Mouse (Mus musculus) midbrain, embryonic 16.5 days (tissue): ENCODE results near the gene Gm45808. TPM values are rescaled to one million over a fixed set of nuclear protein-coding genes. Genes with fewer than 3 reads are reported as not detected.
"Not testable (repeated sequence)": the region's sequence is repeated elsewhere in the genome, so short reads cannot be mapped to it uniquely, and the experiment has no call there.

Experiments
- ATAC-seq: fragments of 200-750 bp; cut with Nextera tagmentation; 2 replicates; pipeline ENCODE4 v1.8.0; 2017; ENCODE audit warnings: moderate TSS enrichment
- H3K27ac ChIP-seq: fragments of 300-500 bp; sonication (generic); 2 replicates; pipeline ENCODE4 v1.5.1; 2014; ENCODE audit warnings: mild to moderate bottlenecking, low read length, mixed read lengths
- H3K27me3 ChIP-seq: fragments of 300-500 bp; sonication (generic); 2 replicates; pipeline ENCODE4 v1.6.1; 2014; ENCODE audit warnings: low read depth, low read length, mixed read lengths; ENCODE audit not compliant: control insufficient read depth, insufficient read depth
- H3K36me3 ChIP-seq: fragments of 300-500 bp; sonication (generic); 2 replicates; pipeline ENCODE4 v1.6.1; 2014; ENCODE audit warnings: mild to moderate bottlenecking, low read length, moderate library complexity, mixed read lengths; ENCODE audit not compliant: control insufficient read depth, insufficient read depth
- H3K4me1 ChIP-seq: fragments of 300-500 bp; sonication (generic); 2 replicates; pipeline ENCODE4 v1.6.1; 2014; ENCODE audit warnings: mild to moderate bottlenecking, low read length, mixed read lengths; ENCODE audit not compliant: control insufficient read depth, insufficient read depth
- H3K4me2 ChIP-seq: fragments of 300-500 bp; sonication (generic); 2 replicates; pipeline ENCODE4 v1.6.1; 2014; ENCODE audit warnings: mild to moderate bottlenecking, low read length, mixed read lengths
- H3K4me3 ChIP-seq: fragments of 300-500 bp; sonication (generic); 2 replicates; pipeline ENCODE4 v1.5.1; 2014; ENCODE audit warnings: low read depth, mild to moderate bottlenecking, low read length, moderate library complexity, mixed read lengths
- H3K9ac ChIP-seq: fragments of 300-500 bp; sonication (generic); 2 replicates; pipeline ENCODE4 v1.6.1; 2014; ENCODE audit warnings: low read depth, low read length, mixed read lengths
- H3K9me3 ChIP-seq: fragments of 300-500 bp; sonication (generic); replicated peaks from 2 replicates; pipeline ENCODE4 v1.6.1; 2014; ENCODE audit warnings: mild to moderate bottlenecking, low read length, mixed read lengths; ENCODE audit not compliant: control insufficient read depth, poor library complexity, severe bottlenecking
- WGBS: fragments of 180-500 bp; shearing (Covaris S2); extraction: QIAGEN DNeasy Blood & Tissue Kit; methylation state at CpG from one replicate; pipeline ENCODE4 v1.1.7; 2014; 5-methylcytosine and 5-hydroxymethylcytosine counted together
- polyA plus RNA-seq: library from polyadenylated mRNA; unstranded; fragments of >200 nt; fragmentation: Nextera tagmentation; extraction: Ambion mirVana; gene quantifications from 2 replicates; pipeline ENCODE4 v1.2.1, GENCODE M21; 2015

The Gm45808 gene
- polyA plus RNA-seq, 1 experiment from 2014 or later: not detected

GRCm38 (mm10) chr7:45481374-45481927 is 5.2 kb downstream of the Gm45808 start, which contains the start of gene Tulp2:
Gene Tulp2 (plus strand): TSS chr7:45481877.
- Histone ChIP-seq H3K27me3 (no peaks in the 10 kb centered on the region), H3K9me3 (no peaks in the 10 kb centered on the region), H3K36me3 (no peaks in the 10 kb centered on the region), H3K27ac (no peak within 1 kb of the TSS), H3K4me1 (no peaks in the 10 kb centered on the region), H3K9ac (no peak within 1 kb of the TSS), H3K4me3 (no peak within 1 kb of the TSS), H3K4me2 (no peak within 1 kb of the TSS)
- WGBS: 48% methylated on average over 15 of the region's 15 CpGs
- peak; percentile 83 for ATAC-seq

GRCm38 (mm10) chr7:45480310-45480709 is 6.3 kb downstream of the Gm45808 start:
- ATAC-seq, H3K4me2 ChIP-seq, H3K4me3 ChIP-seq, H3K36me3 ChIP-seq, H3K27ac ChIP-seq, H3K9ac ChIP-seq, H3K9me3 ChIP-seq, H3K4me1 ChIP-seq, H3K27me3 ChIP-seq: not testable (repeated sequence)
- WGBS: 75% methylated on average over 3 of the region's 4 CpGs

- no peaks in the 10 kb centered on the region for H3K27me3 ChIP-seq
- WGBS: 93% methylated on average over 7 of the region's 7 CpGs
- H3K9ac ChIP-seq: no peak overlapping the region
- no peak for ATAC-seq
- H3K36me3 ChIP-seq: no peaks in the 10 kb centered on the region
- H3K4me3 ChIP-seq: no peak overlapping the region
- H3K4me2 ChIP-seq: no peak overlapping the region
- no peaks in the 10 kb centered on the region for H3K9me3 ChIP-seq
- no peak overlapping the region for H3K27ac ChIP-seq
- no peaks in the 10 kb centered on the region for H3K4me1 ChIP-seq
These were observed 7.8 kb downstream of the Gm45808 start for GRCm38 (mm10) chr7:45478774-45479173.

GRCm38 (mm10) chr7:45477003-45477402 is 9.6 kb downstream of the Gm45808 start:
- Histone ChIP-seq H3K4me1 (no peaks in the 10 kb centered on the region), H3K9me3 (no peaks in the 10 kb centered on the region), H3K36me3 (no peaks in the 10 kb centered on the region), H3K4me3 (no peak overlapping the region), H3K27ac (no peak overlapping the region), H3K9ac (no peak overlapping the region), H3K27me3 (no peaks in the 10 kb centered on the region), H3K4me2 (no peak overlapping the region)
- 8% methylated on average over 3 of the region's 3 CpGs for WGBS
- no peak for ATAC-seq

- Histone ChIP-seq H3K4me1 (no peaks in the 10 kb centered on the region), H3K27ac (no peak overlapping the region), H3K36me3 (no peaks in the 10 kb centered on the region), H3K9ac (no peak overlapping the region), H3K4me2 (no peak overlapping the region), H3K27me3 (no peaks in the 10 kb centered on the region), H3K9me3 (no peaks in the 10 kb centered on the region), H3K4me3 (no peak overlapping the region)
- WGBS: 55% methylated on average over 1 of the region's 1 CpGs
- no peak for ATAC-seq
These were observed 10.2 kb downstream of the Gm45808 start for GRCm38 (mm10) chr7:45476453-45476852.

GRCm38 (mm10) chr7:45475291-45475969 is 11.2 kb downstream of the Gm45808 start:
- Histone ChIP-seq H3K27me3 (no peaks in the 10 kb centered on the region), H3K9ac (no peak overlapping the region), H3K36me3 (no peaks in the 10 kb centered on the region), H3K27ac (no peak overlapping the region), H3K4me3 (no peak overlapping the region), H3K4me1 (no peaks in the 10 kb centered on the region), H3K4me2 (peak overlapping the region; percentile 33), H3K9me3 (no peaks in the 10 kb centered on the region)
- ATAC-seq: 0 out of 2 replicates have a peak, but pooled peaks have one; percentile 18
- 77% methylated on average over 16 of the region's 16 CpGs for WGBS

GRCm38 (mm10) chr7:45470869-45471268 is 15.7 kb downstream of the Gm45808 start:
- H3K27me3 ChIP-seq: no peaks in the 10 kb centered on the region
- WGBS: 6% methylated on average over 3 of the region's 3 CpGs

GRCm38 (mm10) chr7:45467090-45467670 is 19.4 kb downstream of the Gm45808 start:
- WGBS: 32% methylated on average over 7 of the region's 7 CpGs

More at GRCm38 (mm10) chr7:45470869-45471268, 15.7 kb downstream of the Gm45808 start:
- ATAC-seq: no peak
- Histone ChIP-seq H3K9me3 (no peaks in the 10 kb centered on the region), H3K36me3 (no peaks in the 10 kb centered on the region), H3K27ac (no peak overlapping the region), H3K4me1 (peaks cover 8% of the 10 kb centered on the region), H3K4me3 (no peak overlapping the region), H3K9ac (no peak overlapping the region), H3K4me2 (no peak overlapping the region)

More at GRCm38 (mm10) chr7:45467090-45467670, 19.4 kb downstream of the Gm45808 start:
- peaks cover 16% of the 10 kb centered on the region for H3K36me3 ChIP-seq
- H3K27ac ChIP-seq: peak overlapping the region; percentile 78; the same call in 1 of the 2 replicates
- no peaks in the 10 kb centered on the region for H3K27me3 ChIP-seq
- peaks cover 19% of the 10 kb centered on the region for H3K4me1 ChIP-seq
- peak overlapping the region; percentile 91 for H3K9ac ChIP-seq
- peak overlapping the region; percentile 92 for H3K4me3 ChIP-seq
- peak overlapping the region; percentile 62 for H3K4me2 ChIP-seq
- peak; percentile 36 for ATAC-seq
- H3K9me3 ChIP-seq: no peaks in the 10 kb centered on the region
